Mouse (Mus musculus): ENCODE measurements at regions not wholly inside any gene's neighbourhood (a gene's known extent, or its start where the extent isn't known, plus 50 kb on each side); places are given as distances from the start of the nearest gene placed in this dataset.

GRCm38 (mm10) chr15:25536451-25537334, 85.6 kb upstream of the Myo10 start:
- no peak for DNase-seq

GRCm38 (mm10) chr15:25539344-25540176, 82.8 kb upstream of the Myo10 start:
- DNase-seq = no peak

- DNase-seq = no peak
These were observed 79.9 kb upstream of the Myo10 start for GRCm38 (mm10) chr15:25542382-25542781.

GRCm38 (mm10) chr15:25546185-25546584, 76.1 kb upstream of the Myo10 start:
- no peak for DNase-seq

- no peak for DNase-seq
These were observed 71.9 kb upstream of the Myo10 start for GRCm38 (mm10) chr15:25550269-25551054.

- DNase-seq = peak; percentile 33
These were observed 67.4 kb upstream of the Myo10 start for GRCm38 (mm10) chr15:25554945-25555344.

- DNase-seq = no peak
These were observed 66.5 kb upstream of the Myo10 start for GRCm38 (mm10) chr15:25555852-25556251.

- DNase-seq = no peak
These were observed 64.8 kb upstream of the Myo10 start for GRCm38 (mm10) chr15:25557566-25557965.

GRCm38 (mm10) chr15:25558240-25558639, 64.1 kb upstream of the Myo10 start:
- DNase-seq = no peak

- no peak for DNase-seq
These were observed 58.7 kb upstream of the Myo10 start for GRCm38 (mm10) chr15:25563641-25564040.

GRCm38 (mm10) chr15:25572495-25572894, 49.8 kb upstream of the Myo10 start:
- DNase-seq = no peak
